Mouse (Mus musculus): ENCODE data around the gene Vac14.
"Not testable (repeated sequence)": the region's sequence is repeated elsewhere in the genome, so short reads cannot be mapped to it uniquely, and the experiment has no call there.

The Vac14 gene

DNA sequence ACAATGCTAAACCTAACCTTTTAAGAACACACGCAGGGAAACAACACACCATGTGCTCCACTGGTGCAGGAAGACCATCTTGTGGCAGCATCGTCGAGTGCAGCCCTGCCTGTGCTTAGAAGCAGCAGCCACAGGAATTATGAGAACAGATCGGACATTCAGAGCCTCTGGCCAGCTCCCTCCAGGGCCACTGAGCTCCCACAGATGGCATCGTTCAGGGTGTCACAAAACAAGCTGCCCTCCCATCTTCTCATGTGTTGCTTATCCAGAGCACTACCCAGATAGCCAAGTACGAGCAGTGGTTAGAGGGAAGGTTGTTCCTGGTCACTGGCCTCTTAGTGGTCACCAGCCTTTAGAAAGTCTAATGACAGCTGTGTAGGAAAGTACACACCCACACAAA, 30.9 kb downstream of the Vac14 start:
- DNase-seq = no peak

- no peak for DNase-seq
These were observed 32.5 kb downstream of the Vac14 start for GRCm38 (mm10) chr8:110650838-110651237.

- DNase-seq = no peak
These were observed 33.5 kb downstream of the Vac14 start for GRCm38 (mm10) chr8:110651847-110652246.

- no peak for DNase-seq
These were observed 36.0 kb downstream of the Vac14 start for GRCm38 (mm10) chr8:110654075-110655060.

- DNase-seq = no peak
These were observed 37.4 kb downstream of the Vac14 start for GRCm38 (mm10) chr8:110655827-110656226.

GRCm38 (mm10) chr8:110657661-110658060, 39.3 kb downstream of the Vac14 start:
- no peak for DNase-seq

DNA sequence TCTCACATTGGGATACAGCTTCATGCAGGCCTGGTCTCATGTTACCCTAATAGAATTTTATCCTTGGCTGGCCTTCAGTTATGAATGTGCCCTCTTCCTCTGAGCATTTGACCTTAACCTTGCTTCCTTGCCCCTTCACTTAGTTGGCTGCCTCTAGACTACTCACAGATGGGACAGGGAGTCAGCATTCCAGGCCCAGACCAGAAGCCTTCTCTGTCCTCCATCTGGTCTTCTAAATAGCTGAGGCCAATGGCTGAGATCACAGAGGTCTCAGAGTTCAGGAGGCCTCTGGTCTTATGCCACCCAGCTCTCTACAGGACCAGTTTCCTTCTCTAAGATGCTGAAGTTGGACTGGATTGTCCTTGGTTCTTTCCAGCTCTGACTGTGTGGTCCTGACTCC, 41.7 kb downstream of the Vac14 start:
- DNase-seq = peak in 1 of 2 experiments; percentile 23

DNA sequence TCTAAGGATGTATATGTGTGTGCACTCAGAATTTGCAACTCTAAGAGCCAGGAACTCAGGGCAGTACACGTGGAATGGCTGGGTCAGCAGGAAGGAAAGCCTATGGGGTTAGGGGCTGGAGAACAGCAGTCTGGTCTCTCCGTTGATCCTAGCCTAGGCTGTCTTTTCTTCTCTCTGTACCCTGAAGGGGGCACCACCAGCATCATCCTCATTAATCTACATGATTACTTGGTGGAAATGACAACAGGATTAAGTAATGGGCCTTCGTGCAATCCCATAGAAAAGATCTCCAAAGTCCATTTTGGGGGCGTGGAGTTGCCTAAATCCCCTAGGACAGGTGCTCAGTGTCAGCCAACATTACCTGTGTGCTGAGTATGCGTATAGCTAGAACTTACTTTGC, 44.2 kb downstream of the Vac14 start:
- DNase-seq = no peak

- DNase-seq = no peak
These were observed 44.8 kb downstream of the Vac14 start for GRCm38 (mm10) chr8:110663015-110663742.

DNA sequence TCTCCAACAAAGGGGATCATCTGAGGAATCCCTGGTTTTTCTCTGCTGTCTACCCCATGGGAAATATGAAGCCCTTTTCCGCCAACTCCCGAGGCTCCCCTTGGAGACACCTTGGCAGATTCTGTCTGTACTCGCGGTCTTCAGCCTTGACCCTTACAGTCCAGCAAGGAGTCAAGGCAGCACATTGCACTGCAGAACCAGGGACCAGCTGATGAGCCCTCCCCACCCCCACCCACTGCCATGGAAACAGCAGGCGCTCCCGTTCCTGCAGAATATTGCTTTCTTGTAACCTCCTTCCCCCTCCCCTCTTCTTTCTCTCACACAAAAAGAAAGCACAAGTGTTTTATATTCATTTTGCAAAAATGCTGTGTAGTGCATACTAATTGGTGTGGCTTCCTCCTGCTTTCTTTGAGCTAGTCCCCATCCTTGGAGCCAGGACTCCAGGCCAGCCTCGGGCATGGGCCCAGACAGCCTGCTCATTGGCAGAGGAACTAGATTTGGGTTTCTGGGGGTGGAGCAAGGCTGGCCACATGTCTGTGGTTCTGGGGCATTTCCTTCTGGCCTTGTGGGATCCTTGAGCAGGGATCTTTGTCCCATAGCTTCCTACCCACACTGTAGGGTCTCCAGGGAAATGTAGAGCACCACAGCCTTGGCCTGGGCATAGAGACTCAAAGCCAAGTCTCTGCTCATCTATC, 46.0 kb downstream of the Vac14 start:
- DNase-seq = peak in 1 of 2 experiments; percentile 18

GRCm38 (mm10) chr8:110665000-110665399, 46.6 kb downstream of the Vac14 start:
- no peak for DNase-seq

GRCm38 (mm10) chr8:110667590-110668177, 49.3 kb downstream of the Vac14 start:
- DNase-seq = not testable (repeated sequence)

GRCm38 (mm10) chr8:110669932-110670628, 51.7 kb downstream of the Vac14 start:
- DNase-seq = no peak

DNA sequence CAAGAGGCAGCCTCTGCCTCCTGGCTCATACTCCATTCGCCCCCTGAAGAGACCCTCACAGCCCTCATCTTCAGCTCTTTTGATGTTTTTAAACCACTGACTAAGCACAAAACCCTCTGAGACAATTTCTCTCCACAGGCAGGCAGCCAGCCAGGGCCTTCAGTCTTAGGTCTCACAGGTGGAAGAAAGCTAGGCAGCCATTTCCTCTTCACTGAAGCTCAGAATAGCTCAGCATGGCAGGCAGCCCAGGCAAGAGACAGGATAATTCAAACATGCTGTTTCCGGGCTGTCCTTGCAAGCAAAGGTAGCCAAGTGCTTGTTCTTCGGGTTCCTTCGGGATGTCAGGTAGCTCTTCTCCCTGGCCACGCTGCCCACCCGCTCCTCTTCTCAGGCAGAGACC, 52.9 kb downstream of the Vac14 start:
- DNase-seq = peak; percentile 54 to 58

- peak; percentile 42 to 59 for DNase-seq
These were observed 53.7 kb downstream of the Vac14 start for GRCm38 (mm10) chr8:110672133-110672532.

GRCm38 (mm10) chr8:110673168-110673567, 54.8 kb downstream of the Vac14 start:
- peak; percentile 20 to 41 for DNase-seq

GRCm38 (mm10) chr8:110674589-110674988, 56.2 kb downstream of the Vac14 start:
- DNase-seq = no peak

- DNase-seq = no peak
These were observed 58.3 kb downstream of the Vac14 start for GRCm38 (mm10) chr8:110676702-110677101.

GRCm38 (mm10) chr8:110677174-110677660, 58.8 kb downstream of the Vac14 start:
- DNase-seq = no peak

- DNase-seq = no peak
These were observed 60.6 kb downstream of the Vac14 start for GRCm38 (mm10) chr8:110678989-110679388.

- peak; percentile 61 to 64 for DNase-seq
These were observed 69.3 kb downstream of the Vac14 start for GRCm38 (mm10) chr8:110687726-110688125.

DNA sequence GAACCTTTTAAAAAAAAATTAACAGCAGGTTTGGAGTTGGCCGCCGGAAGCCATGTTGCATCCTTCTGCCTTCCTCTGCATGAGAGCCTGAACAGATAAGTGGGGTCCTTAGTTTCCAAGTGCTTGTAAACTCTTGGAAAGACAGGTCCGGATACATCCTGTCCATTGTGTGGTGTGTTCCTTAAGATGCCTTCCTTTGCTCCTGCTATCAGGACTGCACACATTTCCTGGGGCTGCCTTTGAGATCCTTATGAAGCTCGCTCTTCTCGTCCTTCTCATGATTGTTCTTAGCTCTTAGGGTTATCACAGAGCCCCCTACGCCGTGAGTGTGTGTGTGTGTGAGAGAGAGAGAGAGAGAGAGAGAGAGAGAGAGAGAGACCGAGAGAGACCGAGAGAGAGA, 71.6 kb downstream of the Vac14 start:
- DNase-seq = no peak

Data from kidney, adult 8-10 months (tissue).